Mouse (Mus musculus) MEL (cell line): ENCODE data around the gene Unc5b.

Source experiments
- BHLHE40 ChIP-seq: IDR thresholded peaks from 2 replicates; pipeline ENCODE4 v1.6.1; 2012; ENCODE audit warnings: low read depth, mild to moderate bottlenecking, inconsistent platforms, low read length, improper control_type of control experiment, borderline replicate concordance
- CTCF ChIP-seq, 3 experiments: IDR thresholded peaks in 2 of 3; conservative IDR thresholded peaks in 1 of 3; 2 replicates each; pipeline ENCODE4 v1.5.1; 2011 to 2012; ENCODE audit warnings: low read length in 3 of 3, low read depth in 2 of 3, mild to moderate bottlenecking in 2 of 3, improper control_type of control experiment in 1 of 3, inconsistent platforms in 1 of 3, mixed read lengths in 1 of 3, moderate library complexity in 1 of 3; ENCODE audit not compliant: control insufficient read depth in 1 of 3, insufficient read depth in 1 of 3, poor library complexity in 1 of 3, severe bottlenecking in 1 of 3
- ELF1 ChIP-seq: IDR thresholded peaks from 2 replicates; pipeline ENCODE4 v1.6.1; 2014; ENCODE audit warnings: low read depth, mild to moderate bottlenecking, inconsistent platforms, low read length, improper control_type of control experiment, moderate library complexity
- JUND ChIP-seq: IDR thresholded peaks from 2 replicates; pipeline ENCODE4 v1.6.1; 2011; ENCODE audit warnings: low read depth, mild to moderate bottlenecking, improper control_type of control experiment, low read length
- MAX ChIP-seq: IDR thresholded peaks from 2 replicates; pipeline ENCODE4 v1.6.1; 2011; ENCODE audit warnings: low read length, improper control_type of control experiment
- NELFE ChIP-seq: IDR thresholded peaks from 2 replicates; pipeline ENCODE4 v1.6.1; 2011; ENCODE audit warnings: low read depth, low read length, improper control_type of control experiment
- POLR2A ChIP-seq, 2 experiments: IDR thresholded peaks; 2 replicates each; pipeline ENCODE4 v1.6.1; 2011 to 2012; ENCODE audit warnings: low read length in 2 of 2, mild to moderate bottlenecking in 2 of 2, control low read depth in 1 of 2, improper control_type of control experiment in 1 of 2, low read depth in 1 of 2, moderate library complexity in 1 of 2; ENCODE audit not compliant: control insufficient read depth in 1 of 2, insufficient read depth in 1 of 2, poor library complexity in 1 of 2
- SIN3A ChIP-seq: IDR thresholded peaks from 2 replicates; pipeline ENCODE4 v1.6.1; 2012; ENCODE audit warnings: low read length, improper control_type of control experiment, inconsistent platforms
- TAL1 ChIP-seq: IDR thresholded peaks from 2 replicates; pipeline ENCODE4 v1.6.1; 2012; ENCODE audit warnings: mild to moderate bottlenecking, inconsistent platforms, low read length, moderate library complexity, mixed read lengths
- TCF12 ChIP-seq: IDR thresholded peaks from 2 replicates; pipeline ENCODE4 v1.6.1; 2014; ENCODE audit warnings: low read depth, mild to moderate bottlenecking, inconsistent platforms, low read length, improper control_type of control experiment, moderate library complexity
- USF1 ChIP-seq: IDR thresholded peaks from 2 replicates; pipeline ENCODE4 v1.6.1; 2014; ENCODE audit warnings: low read depth, mild to moderate bottlenecking, inconsistent platforms, low read length, improper control_type of control experiment, moderate library complexity
- USF2 ChIP-seq, 2 experiments: IDR thresholded peaks; 2 replicates each; pipeline ENCODE4 v1.6.1; 2011 to 2012; ENCODE audit warnings: improper control_type of control experiment in 2 of 2, low read length in 2 of 2, borderline replicate concordance in 1 of 2, inconsistent platforms in 1 of 2, low read depth in 1 of 2, mild to moderate bottlenecking in 1 of 2; ENCODE audit not compliant: insufficient read depth in 1 of 2

GRCm38 (mm10) chr10:60723345-60723744 is 108.0 kb downstream of the Unc5b start:
- TF ChIP-seq MAX (no peak), CTCF (IDR thresholded peaks at IDR 0.05 in 2 of 3, conservative IDR thresholded peaks at IDR 0.05 in 1 of 3; ENCODE audit: control insufficient read depth in 1 of 3, insufficient read depth in 1 of 3, low read depth in 2 of 3, low read length in 3 of 3, poor library complexity in 1 of 3, severe bottlenecking in 1 of 3) (peak in 2 of 3 experiments; percentile 7 to 20; a peak in 3 of 6 replicates), POLR2A (IDR thresholded peaks at IDR 0.05; ENCODE audit: control insufficient read depth in 1 of 2, insufficient read depth in 1 of 2, low read depth in 1 of 2, low read length in 2 of 2, poor library complexity in 1 of 2) (no peak), SIN3A (no peak), JUND (no peak), USF2 (IDR thresholded peaks at IDR 0.05; ENCODE audit: borderline replicate concordance in 1 of 2, insufficient read depth in 1 of 2, low read depth in 1 of 2, low read length in 2 of 2) (no peak), USF1 (no peak), BHLHE40 (no peak), TCF12 (no peak), NELFE (no peak), TAL1 (no peak), ELF1 (no peak)
